Mouse (Mus musculus): Measurements from ENCODE around the gene Camk2n2. TPM values are rescaled to one million over a fixed set of nuclear protein-coding genes. Genes with fewer than 3 reads are reported as not detected.

Camk2n2 gene
- total RNA-seq, 2 experiments from 2014 or later = 189 to 201 TPM

- peak; percentile 62 to 74 for DNase-seq (ENCODE audit: low spot score in 2 of 2)
These were observed 9.5 kb downstream of the Camk2n2 start, which contains the start of the genes Eef1akmt4, Gm49333 and Alg3 for GRCm38 (mm10) chr16:20611357-20612227. Eef1akmt4 (plus strand) TSS chr16:20611593. Gm49333 (plus strand) TSS chr16:20611610. Alg3 (minus strand) TSS chr16:20611735.

- DNase-seq (ENCODE audit: low spot score in 2 of 2) = peak; percentile 64 to 81
These were observed 10.4 kb downstream of the Camk2n2 start for GRCm38 (mm10) chr16:20610501-20611356.

- no peak for DNase-seq (ENCODE audit: low spot score in 2 of 2)
These were observed 16.4 kb downstream of the Camk2n2 start for GRCm38 (mm10) chr16:20604705-20605104.

GRCm38 (mm10) chr16:20600511-20600910 is 20.6 kb downstream of the Camk2n2 start:
- DNase-seq (ENCODE audit: low spot score in 2 of 2) = peak in 1 of 2 experiments; percentile 35

GRCm38 (mm10) chr16:20596687-20597441 is 24.2 kb downstream of the Camk2n2 start:
- no peak for DNase-seq (ENCODE audit: low spot score in 2 of 2)

GRCm38 (mm10) chr16:20595737-20596136 is 25.4 kb downstream of the Camk2n2 start:
- DNase-seq (ENCODE audit: low spot score in 2 of 2) = no peak

- DNase-seq (ENCODE audit: low spot score in 2 of 2) = no peak
These were observed 25.9 kb downstream of the Camk2n2 start for GRCm38 (mm10) chr16:20595060-20595673.

- no peak for DNase-seq (ENCODE audit: low spot score in 2 of 2)
These were observed 29.9 kb downstream of the Camk2n2 start for GRCm38 (mm10) chr16:20591076-20591705.

GRCm38 (mm10) chr16:20590680-20591038 is 30.4 kb downstream of the Camk2n2 start:
- no peak for DNase-seq (ENCODE audit: low spot score in 2 of 2)

GRCm38 (mm10) chr16:20589939-20590679 is 31.0 kb downstream of the Camk2n2 start:
- DNase-seq (ENCODE audit: low spot score in 2 of 2) = peak; percentile 58 to 77

GRCm38 (mm10) chr16:20589366-20589938 is 31.6 kb downstream of the Camk2n2 start, which contains the start of gene Vwa5b2:
Vwa5b2 (plus strand) TSS chr16:20589471.
- DNase-seq (ENCODE audit: low spot score in 2 of 2) = peak; percentile 24 to 44

Small RNA genes within 50 kb of the gene (microRNA-seq; reads per million reads assigned to microRNA genes)
- 608 to 719 reads per million in 2 experiments for gene Mir1224

Other genes starting within 250 kb of the Camk2n2 start
- 100 to 1,000 TPM; 208 to 216 TPM for gene Abcc5, start 194.9 kb downstream of the Camk2n2 start, total RNA-seq (2021)
- 10 to 100 TPM; 55.8 to 65.4 TPM for gene Eif2b5, start 122.5 kb downstream of the Camk2n2 start, total RNA-seq (2021)
- gene Dvl3, start 104.3 kb downstream of the Camk2n2 start, total RNA-seq (2021) = 10 to 100 TPM; 57.0 to 57.5 TPM
- gene Ap2m1, start 85.8 kb downstream of the Camk2n2 start, total RNA-seq (2021) = 100 to 1,000 TPM; 826 to 873 TPM
- gene Abcf3, start 72.7 kb downstream of the Camk2n2 start, total RNA-seq (2021) = 100 to 1,000 TPM; 100 to 120 TPM
- 10 to 100 TPM; 50.1 to 62.9 TPM for gene Vwa5b2, start 31.8 kb downstream of the Camk2n2 start, total RNA-seq (2021)
- gene Eef1akmt4, start 9.7 kb downstream of the Camk2n2 start, total RNA-seq (2021) = 1 to 10 TPM; 1.9 to 2.9 TPM
- not detected for gene Gm49333, start 9.7 kb downstream of the Camk2n2 start, total RNA-seq (2021)
- gene Alg3, start 9.6 kb downstream of the Camk2n2 start, total RNA-seq (2021) = 10 to 100 TPM; 11.7 to 13.4 TPM
- 10 to 100 TPM; 23.7 to 27.6 TPM for gene Ece2, start 8.5 kb upstream of the Camk2n2 start, total RNA-seq (2021)
- gene Psmd2, start 30.4 kb upstream of the Camk2n2 start, total RNA-seq (2021) = 100 to 1,000 TPM; 223 to 226 TPM
- 100 to 1,000 TPM; 262 to 265 TPM for gene Eif4g1, start 47.0 kb upstream of the Camk2n2 start, total RNA-seq (2021)
- 100 to 1,000 TPM; 320 to 327 TPM for gene Fam131a, start 72.0 kb upstream of the Camk2n2 start, total RNA-seq (2021)
- 10 to 100 TPM; 27.6 to 30.2 TPM for gene Polr2h, start 96.4 kb upstream of the Camk2n2 start, total RNA-seq (2021)
- 10 to 100 TPM; 54.8 to 67.2 TPM for gene Clcn2, start 96.5 kb upstream of the Camk2n2 start, total RNA-seq (2021)
- 10 to 100 TPM; 39.9 to 47.0 TPM for gene Chrd, start 111.8 kb upstream of the Camk2n2 start, total RNA-seq (2021)
- gene Thpo, start 113.2 kb upstream of the Camk2n2 start, total RNA-seq (2021) = 1 to 10 TPM; 3.7 to 6.0 TPM